Mouse (Mus musculus) lung, adult 2 months (tissue): ENCODE results near the gene Gm8947. TPM values are rescaled to one million over a fixed set of nuclear protein-coding genes. Genes with fewer than 3 reads are reported as not detected.
"Not testable (repeated sequence)": the region's sequence is repeated elsewhere in the genome, so short reads cannot be mapped to it uniquely, and the experiment has no call there.

Experiments used
- DNase-seq: peaks from one replicate; pipeline ENCODE4 v3.0.0; 2022
- H3K4me1 ChIP-seq: fragments of 200-500 bp; 2 replicates; pipeline ENCODE4 v1.6.1; 2011; ENCODE audit warnings: low read length; ENCODE audit not compliant: control insufficient read depth, insufficient read depth
- H3K4me3 ChIP-seq: fragments of 200-500 bp; replicated peaks from 2 replicates; pipeline ENCODE3; 2011; ENCODE audit warnings: low read depth, mild to moderate bottlenecking, control low read depth, low read length; ENCODE audit errors: extremely low read depth
- CTCF ChIP-seq: fragments of 200-500 bp; IDR thresholded peaks from 2 replicates; pipeline ENCODE4 v1.5.1; 2011; ENCODE audit warnings: mild to moderate bottlenecking, low read length, control low read depth; ENCODE audit not compliant: insufficient read depth
- POLR2A ChIP-seq: fragments of 200-500 bp; IDR thresholded peaks from 2 replicates; pipeline ENCODE4 v1.6.1; 2011; ENCODE audit warnings: low read depth, mild to moderate bottlenecking, control low read depth, low read length, borderline replicate concordance; ENCODE audit errors: extremely low read depth
- WGBS: fragments of 180-500 bp; shearing (Covaris S2); methylation state at CpG from one replicate; pipeline ENCODE4 v1.1.7; 2018; 5-methylcytosine and 5-hydroxymethylcytosine counted together
- polyA plus RNA-seq: library from polyadenylated mRNA; depleted of rRNA; stranded (reverse); fragments of >200 nt; gene quantifications from 2 replicates; pipeline ENCODE4 v1.2.3, GENCODE M21; 2012; rRNA removed

Gene Gm8947
- polyA plus RNA-seq, result not detected in 2 replicates

DNA sequence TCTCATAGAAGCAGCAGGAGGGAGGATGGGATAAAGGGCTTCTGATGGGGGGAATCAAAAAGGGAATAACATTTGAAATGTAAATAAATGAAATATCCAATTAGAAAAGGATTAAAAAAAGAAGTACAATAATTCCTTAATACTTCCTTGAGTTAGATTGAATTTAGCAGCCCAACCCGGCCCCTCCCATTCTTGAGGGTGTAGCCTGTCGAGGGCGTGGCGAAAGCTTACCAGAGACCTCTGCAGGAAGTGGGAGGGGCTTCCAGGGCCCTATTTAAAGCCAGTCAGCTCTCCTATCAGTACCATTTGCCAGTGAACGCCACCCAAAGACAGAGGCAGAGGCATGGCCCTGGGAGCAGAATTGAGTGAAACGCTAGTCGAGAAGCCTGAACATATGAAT is at the start of gene Gm8947:
Gene Gm8947, plus strand, starts transcription at position 302 of the 400 bp plus-strand sequence.
- H3K4me1 ChIP-seq, DNase-seq, H3K4me3 ChIP-seq: not testable (repeated sequence)
- WGBS, result 80% methylated on average over 1 of the region's 7 CpGs

DNA sequence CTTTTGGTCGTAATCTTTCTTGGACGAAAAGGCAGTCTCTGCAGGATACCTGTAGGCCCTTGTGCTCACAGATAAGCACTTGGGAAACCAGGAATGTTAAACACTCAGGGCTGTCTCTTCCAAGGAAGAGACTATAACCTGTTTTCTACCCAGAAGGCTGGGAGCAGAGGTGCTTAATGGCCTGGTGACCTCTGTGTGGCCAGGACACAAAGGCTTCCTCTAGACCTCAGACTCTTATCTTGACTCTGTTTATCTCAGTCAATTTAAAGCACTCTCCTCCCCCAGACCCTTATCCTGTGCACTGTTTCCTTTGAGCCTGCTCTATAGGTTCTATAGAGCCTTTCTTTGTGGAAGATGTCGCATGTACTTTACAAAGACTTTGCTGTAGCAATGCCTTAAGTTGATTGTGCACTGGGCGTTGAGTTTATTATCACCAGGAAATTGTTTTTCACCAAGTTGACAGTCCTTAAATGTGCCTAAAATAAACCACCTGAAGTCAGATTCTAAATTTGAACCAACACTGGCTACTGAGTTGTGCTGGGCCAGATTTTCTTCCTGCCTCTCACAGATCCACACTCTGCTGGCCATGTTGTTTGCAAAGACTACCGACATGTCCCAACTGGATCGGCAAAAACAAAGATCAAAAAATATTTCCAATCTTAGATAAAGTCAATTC is 47.6 kb upstream of the Gm8947 start:
- DNase-seq, result no peak
- WGBS, result 46% methylated on average over 6 of the region's 6 CpGs
- no peak for TF ChIP-seq POLR2A
- no peaks in the 10 kb centered on the region for H3K4me1 ChIP-seq
- no peak overlapping the region for H3K4me3 ChIP-seq

DNA sequence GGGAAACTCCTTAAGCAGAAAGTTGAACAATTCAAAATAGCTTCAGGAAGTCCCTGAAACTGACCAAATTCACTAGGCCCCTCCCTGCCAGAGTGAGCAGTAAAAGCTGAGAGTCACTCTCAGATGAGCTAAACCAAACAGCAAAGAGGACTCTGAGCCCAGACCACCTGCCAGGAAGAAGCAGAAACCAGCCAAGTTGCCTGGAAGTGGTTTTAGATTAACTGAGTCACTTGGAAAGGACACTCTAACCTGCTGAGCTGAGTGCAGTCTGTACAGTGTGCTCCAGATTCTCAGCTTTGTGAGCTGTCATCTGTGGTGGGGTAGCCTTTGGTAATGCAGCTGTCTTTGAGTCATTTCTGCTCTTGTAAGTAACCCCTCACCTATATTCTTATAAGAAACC is 44.4 kb upstream of the Gm8947 start:
- DNase-seq, result no peak
- no peak overlapping the region for H3K4me3 ChIP-seq
- H3K4me1 ChIP-seq, result no peaks in the 10 kb centered on the region
- TF ChIP-seq POLR2A, result no peak
- no peak for TF ChIP-seq CTCF

DNA sequence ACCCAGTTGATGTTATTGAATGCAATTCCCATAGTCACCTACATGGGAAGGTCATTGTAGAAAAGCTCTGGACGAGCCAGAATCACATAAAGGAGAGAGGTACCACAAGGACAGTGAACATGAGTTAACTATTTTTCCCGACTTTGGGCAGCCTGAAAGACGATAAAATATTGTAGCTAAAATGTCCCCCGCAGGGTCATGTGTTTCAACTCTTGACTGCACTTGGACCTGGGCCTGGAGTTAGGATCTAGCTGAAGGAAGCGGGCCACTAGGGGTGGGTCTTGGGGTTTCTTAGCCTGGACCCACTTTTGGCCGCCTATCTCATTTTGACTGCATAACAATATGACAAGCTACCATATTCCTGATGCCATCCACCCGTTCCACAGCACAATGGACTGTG is 42.0 kb upstream of the Gm8947 start:
- TF ChIP-seq CTCF (no peak), POLR2A (no peak)
- H3K4me1 ChIP-seq, result no peaks in the 10 kb centered on the region
- DNase-seq, result no peak
- H3K4me3 ChIP-seq, result no peak overlapping the region
- WGBS, result 92% methylated on average over 7 of the region's 7 CpGs

DNA sequence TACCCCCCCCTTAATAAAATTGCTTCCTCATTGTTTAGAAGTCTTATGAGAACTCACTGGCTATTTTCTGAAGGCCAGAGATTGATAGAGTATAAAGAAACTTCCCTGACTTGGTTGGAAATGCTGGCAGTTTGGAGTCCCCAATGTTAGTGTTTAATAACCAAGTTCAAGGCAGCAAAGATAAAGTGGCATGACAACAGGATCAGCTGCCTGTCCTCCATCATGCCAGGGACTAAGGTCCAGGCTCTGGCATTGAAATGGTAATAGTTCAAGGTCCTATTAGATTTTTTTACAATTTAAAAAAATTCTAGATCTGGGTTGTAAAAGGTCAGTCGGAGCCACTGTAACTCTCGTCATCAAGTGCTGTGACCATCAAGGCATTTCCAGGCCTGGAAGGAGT is 41.1 kb upstream of the Gm8947 start:
- Histone ChIP-seq H3K4me3 (no peak overlapping the region), H3K4me1 (no peaks in the 10 kb centered on the region)
- WGBS, result 67% methylated on average over 2 of the region's 2 CpGs
- no peak for DNase-seq
- TF ChIP-seq POLR2A (no peak), CTCF (no peak)

DNA sequence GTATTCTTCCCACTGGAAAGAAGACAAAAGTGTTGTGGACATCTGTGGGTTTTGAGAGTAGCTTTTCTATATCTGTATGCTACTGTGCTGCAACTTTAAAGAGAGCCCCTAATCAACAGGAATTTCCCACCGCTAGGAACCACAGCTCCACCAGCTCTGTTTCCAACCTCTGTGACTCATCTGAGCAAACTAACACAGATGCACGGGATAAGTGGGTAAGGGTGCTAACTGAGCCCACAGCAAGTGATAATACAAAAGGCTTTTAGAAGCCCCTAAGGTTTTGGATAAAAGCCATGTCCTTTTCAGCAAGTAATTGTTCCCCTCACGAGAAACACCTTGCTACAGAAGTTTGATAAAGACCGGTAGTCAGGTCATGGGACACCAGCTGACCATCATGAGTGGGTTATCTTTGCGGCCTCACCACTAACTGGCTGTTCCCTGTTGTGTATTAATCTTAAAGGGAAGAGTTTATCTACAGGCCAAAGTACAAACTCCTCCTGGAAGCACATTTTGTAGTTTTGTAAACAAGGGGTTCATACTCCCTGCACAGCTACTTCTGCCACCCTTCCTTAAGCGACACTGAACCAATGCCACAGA is 39.0 kb upstream of the Gm8947 start:
- H3K4me1 ChIP-seq, result no peaks in the 10 kb centered on the region
- DNase-seq, result no peak
- no peak overlapping the region for H3K4me3 ChIP-seq
- 83% methylated on average over 6 of the region's 6 CpGs for WGBS
- TF ChIP-seq CTCF (no peak), POLR2A (no peak)

DNA sequence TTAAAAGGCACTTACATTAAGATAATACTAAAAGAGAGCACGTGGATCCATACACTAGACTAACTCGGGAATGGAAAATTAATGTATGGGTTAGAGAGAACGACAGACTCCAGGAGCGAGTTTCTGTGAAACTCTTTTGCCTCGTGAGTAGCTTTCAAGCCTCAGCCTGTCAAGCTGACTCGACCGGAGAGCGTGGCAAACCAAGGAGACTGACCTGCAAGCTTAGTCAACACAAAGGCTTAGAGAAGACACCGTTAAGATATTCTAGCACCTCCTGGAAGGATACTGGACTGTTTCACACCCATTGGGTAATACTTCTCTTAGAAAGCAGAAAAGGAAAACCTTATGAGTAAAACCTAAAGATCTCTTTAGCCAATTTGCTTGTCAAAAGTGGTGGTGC is 38.0 kb upstream of the Gm8947 start:
- not testable (repeated sequence) for H3K4me3 ChIP-seq, H3K4me1 ChIP-seq, DNase-seq
- WGBS, result 89% methylated on average over 9 of the region's 9 CpGs

DNA sequence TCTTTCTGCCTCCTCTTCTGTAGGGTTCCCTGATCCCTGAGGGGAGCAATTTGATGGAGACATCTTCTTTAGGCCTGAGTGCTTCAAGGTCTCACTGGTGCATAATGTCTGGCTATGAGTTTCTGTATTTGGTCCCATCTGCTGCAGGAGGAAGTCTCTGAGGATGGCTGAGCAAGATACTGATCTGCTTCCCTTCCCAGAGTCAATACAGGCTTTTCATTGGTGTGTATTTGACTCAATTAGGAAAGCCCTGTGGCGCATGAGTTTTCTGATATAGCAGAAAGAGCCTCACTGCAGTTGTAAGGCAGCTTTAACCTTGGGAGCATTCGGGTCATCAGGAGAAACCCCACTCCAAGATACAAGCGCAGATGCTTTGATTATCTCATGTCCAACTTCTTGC is 36.0 kb upstream of the Gm8947 start:
- 86% methylated on average over 3 of the region's 3 CpGs for WGBS

DNA sequence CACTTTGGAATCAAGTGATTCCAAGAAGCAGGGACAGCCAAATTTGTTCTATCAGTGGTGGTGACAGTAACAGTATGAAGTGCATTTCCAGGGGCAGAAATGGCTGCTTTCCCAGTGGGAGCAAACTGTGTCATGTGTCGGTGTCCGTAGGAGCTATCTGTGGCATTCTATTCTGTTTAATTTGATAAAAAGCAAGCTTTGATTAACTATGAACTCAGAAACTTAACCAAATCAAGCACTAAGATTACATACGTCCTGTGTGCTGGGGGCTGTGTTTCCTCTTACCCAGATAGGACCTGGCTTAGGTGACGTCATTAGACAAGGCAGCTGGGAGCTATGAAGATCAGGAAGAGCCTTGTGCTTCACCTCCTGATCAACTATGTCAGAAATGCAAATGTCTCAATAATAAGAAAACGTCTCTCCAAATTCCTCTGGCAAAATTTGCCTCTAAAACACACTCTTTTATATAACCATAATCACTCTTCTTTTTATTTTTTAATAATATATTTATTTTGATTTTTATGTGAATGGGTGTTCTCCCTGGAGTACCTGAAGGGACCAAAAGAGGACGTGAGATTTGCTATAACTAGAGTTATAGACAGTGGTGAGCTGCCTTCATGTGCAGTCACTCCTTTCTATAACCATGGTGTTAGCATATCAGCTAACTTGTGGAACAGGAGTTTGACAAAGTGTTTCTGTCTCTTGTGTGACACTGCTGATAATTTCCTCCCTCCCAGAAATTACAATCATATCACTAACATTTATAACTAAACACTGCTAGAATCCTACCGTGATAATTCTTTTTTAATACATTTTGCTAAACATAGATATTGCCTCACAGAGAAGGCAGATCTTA is 35.2 kb upstream of the Gm8947 start:
- no peak for DNase-seq
- 61% methylated on average over 7 of the region's 7 CpGs for WGBS
- H3K4me1 ChIP-seq, result no peaks in the 10 kb centered on the region

More for the DNA sequence above, 36.0 kb upstream of the Gm8947 start:
- TF ChIP-seq CTCF (no peak), POLR2A (no peak)
- no peak for DNase-seq
- Histone ChIP-seq H3K4me3 (no peak overlapping the region), H3K4me1 (no peaks in the 10 kb centered on the region)

DNA sequence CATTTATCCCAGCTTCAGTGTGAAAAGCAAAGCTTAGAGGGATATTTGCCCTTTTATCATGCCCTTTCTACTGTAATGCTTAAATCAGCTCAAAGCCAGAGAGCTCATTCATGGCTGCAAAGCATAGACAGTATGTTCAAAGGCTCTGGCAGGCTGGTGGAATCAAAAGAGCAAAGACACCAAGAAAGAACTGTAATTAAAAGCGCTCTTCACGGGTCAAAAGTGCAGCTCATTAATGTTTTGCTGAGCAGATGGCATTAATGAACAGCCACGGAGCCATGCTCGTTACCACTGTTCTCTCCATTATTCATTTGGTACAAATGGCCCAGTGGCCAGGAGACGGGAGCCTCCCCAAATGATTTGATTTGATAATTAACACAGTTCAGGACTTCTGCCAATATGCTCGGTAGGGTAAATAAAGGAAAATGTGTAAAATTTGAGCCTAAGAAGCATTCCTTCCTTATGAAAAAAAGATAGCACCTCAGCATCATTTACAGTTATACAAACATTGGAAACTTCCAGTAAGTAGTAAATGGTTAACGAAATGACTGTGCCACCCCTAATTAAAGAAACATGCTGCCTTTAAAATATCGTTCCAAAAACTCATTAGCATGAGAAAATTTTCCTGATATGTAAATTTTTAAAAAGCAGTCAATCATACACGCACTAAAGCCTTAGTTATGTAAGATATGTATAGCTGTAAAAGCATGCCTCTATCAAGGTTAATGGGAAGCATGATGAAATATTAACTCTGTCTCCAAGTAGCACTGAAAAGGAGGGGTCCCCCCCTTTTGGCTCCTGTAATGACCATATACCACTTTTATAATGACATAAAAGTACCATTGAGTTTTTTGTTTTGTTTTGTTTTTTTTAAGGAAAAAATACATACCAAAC is 34.0 kb upstream of the Gm8947 start:
- WGBS, result 85% methylated on average over 9 of the region's 9 CpGs
- H3K4me1 ChIP-seq, result no peaks in the 10 kb centered on the region
- H3K4me3 ChIP-seq, result no peak overlapping the region
- TF ChIP-seq POLR2A, result no peak
- no peak for TF ChIP-seq CTCF
- DNase-seq, result no peak

More for the DNA sequence above, 35.2 kb upstream of the Gm8947 start:
- TF ChIP-seq CTCF, result no peak
- TF ChIP-seq POLR2A, result no peak
- no peak overlapping the region for H3K4me3 ChIP-seq
